Mouse (Mus musculus) B cell, adult (primary cell): ENCODE measurements around the gene Gm21093. TPM values are rescaled to one million over a fixed set of nuclear protein-coding genes. Genes with fewer than 3 reads are reported as not detected.

Experiments
- total RNA-seq: library from RNA; stranded (reverse); gene quantifications from 4 replicates; pipeline ENCODE4 v1.2.4, GENCODE M21; 2023; ENCODE audit not compliant: inconsistent age

Gm21093 gene
- not detected in 4 replicates for total RNA-seq

GRCm38 (mm10) chr4:42034626-42035025 lies at the start of gene Gm21093:
Gm21093 (minus strand) TSS chr4:42034726.

Other genes with a start within 250 kb of the Gm21093 start
- not detected in 4 replicates for gene Gm21541, start 131.1 kb downstream of the Gm21093 start, total RNA-seq
- gene Gm20878, start 93.2 kb downstream of the Gm21093 start, total RNA-seq, result 1.4 to 8.2 TPM (median 1.9 TPM) in 4 replicates
- gene Fam205a4, start 68.7 kb downstream of the Gm21093 start, total RNA-seq, result not detected in 4 replicates
- gene Gm3893, start 56.5 kb upstream of the Gm21093 start, total RNA-seq, result not detected in 4 replicates
- gene Gm13304, start 80.1 kb upstream of the Gm21093 start, total RNA-seq, result not detected in 4 replicates
- not detected in 4 replicates for gene Gm13306, start 118.7 kb upstream of the Gm21093 start, total RNA-seq
- gene Gm13305, start 133.9 kb upstream of the Gm21093 start, total RNA-seq, result not detected in 4 replicates
- not detected in 4 replicates for gene Gm10600, start 205.9 kb upstream of the Gm21093 start, total RNA-seq
- not detected in 4 replicates for gene Ccl21b, start 221.0 kb upstream of the Gm21093 start, total RNA-seq